Mouse (Mus musculus): ENCODE results near the gene Dnm3. TPM values are rescaled to one million over a fixed set of nuclear protein-coding genes. Genes with fewer than 3 reads are reported as not detected.

Gene Dnm3
- polyA plus RNA-seq, 2 experiments, result 14.7 to 21.9 TPM

DNA sequence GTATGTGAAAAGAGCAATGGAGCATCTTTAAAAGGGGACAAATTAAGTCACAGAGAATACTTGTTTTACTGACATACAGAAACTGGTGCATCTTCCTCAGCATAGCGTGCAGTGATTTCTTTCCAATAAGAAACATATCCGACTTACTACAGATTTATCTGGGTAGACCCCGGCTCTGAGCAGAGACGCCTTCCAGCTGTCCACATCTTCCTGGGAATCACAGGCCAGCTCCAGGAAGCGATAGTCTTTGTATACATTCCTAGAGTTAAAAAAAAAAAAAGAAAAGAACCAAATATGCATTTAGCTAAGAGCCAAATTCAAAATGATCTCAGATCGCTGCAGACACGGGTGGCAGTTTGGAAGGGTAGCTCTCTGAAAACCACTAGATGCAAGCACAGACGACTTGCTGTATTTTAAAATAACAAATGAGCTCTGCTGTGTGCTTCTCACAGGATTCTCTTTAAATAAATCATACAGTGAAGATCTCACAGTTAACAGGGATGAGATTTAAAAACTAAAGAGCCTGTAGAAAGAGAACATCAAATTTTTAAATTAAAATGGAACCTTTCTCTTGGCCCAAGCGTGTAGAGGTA is 393.9 kb downstream of the Dnm3 start:
- Histone ChIP-seq H3K36me3 (ENCODE audit: control insufficient read depth, insufficient read depth, low read length) (no peaks in the 10 kb centered on the region), H3K9ac (ENCODE audit: low read depth, low read length, severe bottlenecking) (no peak overlapping the region), H3K9me3 (ENCODE audit: control insufficient read depth, low read length) (no peaks in the 10 kb centered on the region), H3K27me3 (ENCODE audit: control insufficient read depth, insufficient read depth, low read length) (no peaks in the 10 kb centered on the region), H3K4me2 (replicated peaks; ENCODE audit: low read depth, low read length, severe bottlenecking) (no peak overlapping the region), H3K27ac (replicated peaks; ENCODE audit: low read depth, low read length) (peak overlapping the region; percentile 48), H3K4me3 (replicated peaks; ENCODE audit: low read length) (no peak overlapping the region), H3K4me1 (ENCODE audit: control insufficient read depth, insufficient read depth, low read length) (peaks cover 26% of the 10 kb centered on the region)
- ATAC-seq (ENCODE audit: low FRiP score, low read depth), result peak; percentile 58; the same call in 1 of the 2 replicates
- DNase-seq (ENCODE audit: low spot score), result no peak
- TF ChIP-seq POLR2A (IDR thresholded peaks at IDR 0.05; ENCODE audit: borderline replicate concordance, extremely low read depth, insufficient read depth, insufficient read length), result no peak
- 48% methylated on average over 9 of the region's 9 CpGs for WGBS

DNA sequence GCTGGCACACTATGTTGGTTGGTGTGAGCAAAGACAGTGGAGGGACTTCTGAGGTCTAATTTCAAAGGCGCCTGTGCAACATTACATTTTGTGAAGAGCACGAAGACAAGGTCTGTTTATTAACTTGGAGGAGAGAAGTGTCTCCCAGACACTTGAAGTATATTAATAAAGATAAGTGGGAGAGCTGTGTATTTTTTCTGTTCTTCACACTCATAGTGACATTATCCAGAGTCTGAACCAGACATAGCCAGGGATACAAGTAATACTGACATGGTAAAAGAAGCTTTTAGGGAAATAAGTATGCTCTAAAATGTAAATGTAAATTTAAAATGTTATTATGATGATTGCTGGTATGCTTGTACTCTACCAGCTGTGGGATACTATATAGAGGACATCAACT is 394.5 kb downstream of the Dnm3 start:
- Histone ChIP-seq H3K4me1 (ENCODE audit: control insufficient read depth, insufficient read depth, low read length) (peaks cover 26% of the 10 kb centered on the region), H3K4me2 (replicated peaks; ENCODE audit: low read depth, low read length, severe bottlenecking) (no peak overlapping the region), H3K27ac (replicated peaks; ENCODE audit: low read depth, low read length) (no peak overlapping the region), H3K9me3 (ENCODE audit: control insufficient read depth, low read length) (no peaks in the 10 kb centered on the region), H3K27me3 (ENCODE audit: control insufficient read depth, insufficient read depth, low read length) (no peaks in the 10 kb centered on the region), H3K4me3 (replicated peaks; ENCODE audit: low read length) (no peak overlapping the region), H3K9ac (ENCODE audit: low read depth, low read length, severe bottlenecking) (no peak overlapping the region), H3K36me3 (ENCODE audit: control insufficient read depth, insufficient read depth, low read length) (no peaks in the 10 kb centered on the region)
- no peak for TF ChIP-seq POLR2A (IDR thresholded peaks at IDR 0.05; ENCODE audit: borderline replicate concordance, extremely low read depth, insufficient read depth, insufficient read length)
- DNase-seq (ENCODE audit: low spot score) (no peak), ATAC-seq (ENCODE audit: low FRiP score, low read depth) (no peak)
- 75% methylated on average over 2 of the region's 2 CpGs for WGBS

DNA sequence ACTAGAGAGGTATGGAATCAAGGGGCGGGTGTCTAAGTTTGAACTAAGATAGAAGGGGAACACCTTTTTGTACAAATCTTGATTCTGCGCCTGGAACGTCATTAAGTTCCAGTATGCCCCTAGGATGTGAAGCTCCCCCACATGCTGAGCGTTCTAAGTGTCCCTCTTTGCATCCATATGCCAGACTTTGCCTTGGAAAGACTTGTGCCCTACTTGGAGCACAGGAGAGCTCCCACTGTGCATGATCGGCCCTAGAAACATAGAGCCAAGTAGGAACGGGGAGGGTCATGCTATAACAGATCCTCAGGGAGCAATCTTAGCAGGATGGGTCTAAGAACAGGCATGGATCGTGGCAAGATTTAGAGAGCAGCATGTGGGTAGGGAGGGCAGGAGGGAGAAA is 395.1 kb downstream of the Dnm3 start:
- Histone ChIP-seq H3K9ac (ENCODE audit: low read depth, low read length, severe bottlenecking) (no peak overlapping the region), H3K4me2 (replicated peaks; ENCODE audit: low read depth, low read length, severe bottlenecking) (no peak overlapping the region), H3K4me1 (ENCODE audit: control insufficient read depth, insufficient read depth, low read length) (peaks cover 31% of the 10 kb centered on the region), H3K36me3 (ENCODE audit: control insufficient read depth, insufficient read depth, low read length) (no peaks in the 10 kb centered on the region), H3K27ac (replicated peaks; ENCODE audit: low read depth, low read length) (no peak overlapping the region), H3K27me3 (ENCODE audit: control insufficient read depth, insufficient read depth, low read length) (no peaks in the 10 kb centered on the region), H3K9me3 (ENCODE audit: control insufficient read depth, low read length) (no peaks in the 10 kb centered on the region), H3K4me3 (replicated peaks; ENCODE audit: low read length) (no peak overlapping the region)
- TF ChIP-seq POLR2A (IDR thresholded peaks at IDR 0.05; ENCODE audit: borderline replicate concordance, extremely low read depth, insufficient read depth, insufficient read length), result no peak
- WGBS, result 69% methylated on average over 7 of the region's 7 CpGs
- DNase-seq (ENCODE audit: low spot score) (no peak), ATAC-seq (ENCODE audit: low FRiP score, low read depth) (no peak)

DNA sequence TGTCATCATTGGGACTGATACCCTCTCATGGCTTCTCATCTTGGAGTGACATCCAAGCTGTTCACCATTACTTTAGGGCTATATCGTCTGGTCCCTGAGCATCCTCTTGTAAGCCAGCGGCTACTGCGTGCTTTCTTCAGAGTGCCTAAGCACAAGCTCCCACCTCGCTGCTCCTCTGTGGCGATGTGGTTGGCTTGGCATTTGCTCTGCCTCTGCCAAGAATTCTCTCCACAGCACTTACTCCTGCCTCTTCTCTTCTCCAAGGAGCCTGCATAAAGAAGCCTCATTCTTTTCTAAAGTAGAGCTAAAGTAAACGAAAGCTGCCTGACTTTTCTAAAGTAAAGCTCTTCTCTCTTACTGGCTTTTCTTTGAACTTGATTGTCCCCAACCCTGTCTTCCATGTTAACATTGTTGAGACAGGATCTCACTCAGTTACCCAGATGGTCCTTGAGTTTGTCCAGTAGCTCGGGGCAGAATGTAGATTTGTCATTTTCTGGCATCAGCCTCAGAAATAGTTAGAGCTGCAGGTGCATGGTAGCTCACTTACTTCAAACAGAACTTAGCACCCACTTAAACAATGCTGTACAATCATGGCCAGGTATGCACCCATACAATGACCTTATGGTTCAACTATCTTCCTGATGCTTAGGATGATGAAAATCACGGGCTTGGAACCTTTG is 396.0 kb downstream of the Dnm3 start:
- peak overlapping the region; percentile 68 for H3K27ac ChIP-seq (replicated peaks; ENCODE audit: low read depth, low read length)
- H3K4me2 ChIP-seq (replicated peaks; ENCODE audit: low read depth, low read length, severe bottlenecking), result no peak overlapping the region
- WGBS, result 80% methylated on average over 8 of the region's 8 CpGs
- no peak overlapping the region for H3K9ac ChIP-seq (ENCODE audit: low read depth, low read length, severe bottlenecking)
- no peak overlapping the region for H3K4me3 ChIP-seq (replicated peaks; ENCODE audit: low read length)
- no peak for ATAC-seq (ENCODE audit: low FRiP score, low read depth)
- H3K27me3 ChIP-seq (ENCODE audit: control insufficient read depth, insufficient read depth, low read length), result no peaks in the 10 kb centered on the region
- no peaks in the 10 kb centered on the region for H3K9me3 ChIP-seq (ENCODE audit: control insufficient read depth, low read length)
- H3K4me1 ChIP-seq (ENCODE audit: control insufficient read depth, insufficient read depth, low read length), result peaks cover 39% of the 10 kb centered on the region
- DNase-seq (ENCODE audit: low spot score), result no peak
- TF ChIP-seq POLR2A (IDR thresholded peaks at IDR 0.05; ENCODE audit: borderline replicate concordance, extremely low read depth, insufficient read depth, insufficient read length), result no peak
- no peaks in the 10 kb centered on the region for H3K36me3 ChIP-seq (ENCODE audit: control insufficient read depth, insufficient read depth, low read length)

DNA sequence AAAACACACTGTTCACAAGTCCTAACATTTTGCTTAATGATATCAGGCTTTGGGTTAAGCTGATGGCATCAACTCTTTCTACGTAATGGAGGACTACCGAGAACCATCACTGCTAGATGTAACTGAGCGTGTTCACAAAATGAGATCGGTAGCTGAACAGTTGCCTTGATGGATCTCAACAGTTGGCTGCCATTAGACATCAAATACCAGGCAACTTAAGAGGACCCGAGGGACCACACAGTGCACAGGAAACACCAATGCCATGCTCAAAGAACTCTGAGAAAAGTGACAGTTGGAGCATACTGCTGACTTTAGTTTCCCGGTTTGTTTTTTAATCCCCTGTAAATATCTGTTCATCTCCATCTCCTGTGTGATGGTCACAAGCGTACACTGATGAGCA is 397.8 kb downstream of the Dnm3 start:
- Histone ChIP-seq H3K9me3 (ENCODE audit: control insufficient read depth, low read length) (no peaks in the 10 kb centered on the region), H3K27me3 (ENCODE audit: control insufficient read depth, insufficient read depth, low read length) (no peaks in the 10 kb centered on the region), H3K27ac (replicated peaks; ENCODE audit: low read depth, low read length) (no peak overlapping the region), H3K4me3 (replicated peaks; ENCODE audit: low read length) (no peak overlapping the region), H3K9ac (ENCODE audit: low read depth, low read length, severe bottlenecking) (no peak overlapping the region), H3K36me3 (ENCODE audit: control insufficient read depth, insufficient read depth, low read length) (no peaks in the 10 kb centered on the region), H3K4me2 (replicated peaks; ENCODE audit: low read depth, low read length, severe bottlenecking) (no peak overlapping the region), H3K4me1 (ENCODE audit: control insufficient read depth, insufficient read depth, low read length) (peaks cover 47% of the 10 kb centered on the region)
- peak; percentile 40 for DNase-seq (ENCODE audit: low spot score)
- 0 out of 2 replicates have a peak, but pooled peaks have one; percentile 13 for ATAC-seq (ENCODE audit: low FRiP score, low read depth)
- no peak for TF ChIP-seq POLR2A (IDR thresholded peaks at IDR 0.05; ENCODE audit: borderline replicate concordance, extremely low read depth, insufficient read depth, insufficient read length)
- 77% methylated on average over 7 of the region's 7 CpGs for WGBS

All from limb, embryonic 14.5 days (tissue).